Mouse (Mus musculus): Measurements from ENCODE around the gene Alad.

DNA sequence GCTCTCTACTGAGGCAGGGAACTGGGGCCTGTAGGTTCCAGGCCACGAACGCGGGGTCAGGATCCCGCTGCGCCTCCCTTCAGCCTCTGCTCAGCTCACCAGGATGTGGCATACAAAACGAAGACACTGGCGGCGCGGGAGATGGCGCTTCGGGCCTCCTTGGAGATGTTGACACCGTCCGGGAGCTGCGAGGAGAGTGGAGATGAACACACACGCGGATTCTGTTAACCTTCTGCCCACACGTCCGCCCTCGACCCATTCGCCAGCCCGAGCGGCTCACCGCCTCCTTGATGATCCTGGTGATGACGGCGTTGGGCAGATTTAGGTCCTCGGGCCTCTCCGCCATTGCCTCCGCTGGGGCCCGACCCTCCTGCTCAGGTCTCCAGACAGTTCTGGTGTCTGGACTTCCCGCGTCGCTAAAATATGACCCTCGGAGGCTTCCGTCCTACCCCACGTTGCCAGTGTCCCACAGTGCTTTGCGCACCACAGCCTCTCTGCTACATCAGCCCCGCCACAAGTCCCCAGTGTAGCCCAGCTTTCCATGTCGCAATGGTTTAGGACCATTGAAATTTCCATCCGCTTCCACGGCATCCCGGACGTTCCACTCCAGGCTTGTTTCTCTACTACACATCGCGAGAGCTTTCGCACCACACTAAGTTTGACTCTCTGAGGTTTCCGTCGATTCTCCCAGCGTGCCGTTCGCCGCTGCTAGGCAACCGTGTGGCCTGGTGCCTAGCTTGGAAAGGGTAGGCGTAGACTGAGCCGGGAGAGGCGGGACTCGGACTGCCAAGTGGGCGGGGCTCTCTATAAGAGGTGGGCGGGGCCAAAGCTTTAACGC, 5.2 kb upstream of the Alad start, which contains the start of the genes Pole3 and 4933430I17Rik:
- no peak for TF ChIP-seq POLR2A (IDR thresholded peaks at IDR 0.05; ENCODE audit: low read depth, low read length)
- no peak for TF ChIP-seq CTCF (conservative IDR thresholded peaks at IDR 0.05; ENCODE audit: insufficient read depth, insufficient read length, low read depth, low read length)
